Mouse (Mus musculus) brown adipose tissue, adult 24 weeks (tissue): ENCODE measurements at regions not wholly inside any gene's neighbourhood (a gene's known extent, or its start where the extent isn't known, plus 50 kb on each side); places are given as distances from the start of the nearest gene placed in this dataset.

Source experiments
- H3K27ac ChIP-seq: fragments of 200-500 bp; replicated peaks from 2 replicates; pipeline ENCODE4 v1.5.1; 2012; ENCODE audit warnings: low read depth, mild to moderate bottlenecking, low read length
- H3K4me1 ChIP-seq: fragments of 200-500 bp; 2 replicates; pipeline ENCODE4 v1.6.1; 2012; ENCODE audit warnings: low read length, mixed read lengths; ENCODE audit not compliant: control insufficient read depth, insufficient read depth, insufficient read length
- H3K4me3 ChIP-seq: fragments of 200-500 bp; 2 replicates; pipeline ENCODE4 v1.5.1; 2012; ENCODE audit warnings: low read depth, mild to moderate bottlenecking, low read length, moderate library complexity; ENCODE audit not compliant: insufficient read depth

DNA sequence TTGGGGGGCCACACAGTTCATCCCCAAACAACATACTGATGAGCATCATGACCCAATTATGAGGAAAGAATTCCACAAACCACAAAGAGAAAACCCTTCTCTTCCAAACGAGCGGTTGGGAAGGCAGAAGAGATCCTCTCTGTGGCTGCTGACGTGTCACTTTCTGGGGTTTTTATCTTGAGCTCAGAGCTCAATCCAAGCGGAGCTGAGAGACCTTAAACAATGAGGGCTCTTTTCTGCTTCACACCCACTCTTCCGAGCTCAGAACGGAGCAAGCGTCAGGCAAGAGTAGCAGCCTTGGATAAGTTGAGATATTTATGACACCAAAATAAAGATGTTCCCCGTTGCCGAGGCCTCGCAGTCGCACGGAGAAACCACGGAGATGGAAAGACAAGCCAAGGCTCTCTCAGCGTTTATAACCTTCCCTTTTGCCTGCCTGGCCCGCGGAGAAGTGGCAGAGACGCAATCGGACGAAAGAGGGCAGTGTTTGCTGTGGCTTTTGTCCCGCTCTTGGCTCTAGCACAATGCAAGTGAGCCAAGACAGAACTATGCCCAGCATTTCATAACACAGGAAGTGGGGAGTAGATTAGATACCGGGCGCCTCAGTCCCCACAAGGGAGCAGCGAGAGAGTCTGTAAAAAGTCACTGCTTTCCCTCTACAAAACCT lies 100.7 kb downstream of the Chic2 start:
- peak overlapping the region; percentile 34 for H3K4me3 ChIP-seq
- H3K4me1 ChIP-seq, result no peaks in the 10 kb centered on the region
- peak overlapping the region; percentile 39 for H3K27ac ChIP-seq

DNA sequence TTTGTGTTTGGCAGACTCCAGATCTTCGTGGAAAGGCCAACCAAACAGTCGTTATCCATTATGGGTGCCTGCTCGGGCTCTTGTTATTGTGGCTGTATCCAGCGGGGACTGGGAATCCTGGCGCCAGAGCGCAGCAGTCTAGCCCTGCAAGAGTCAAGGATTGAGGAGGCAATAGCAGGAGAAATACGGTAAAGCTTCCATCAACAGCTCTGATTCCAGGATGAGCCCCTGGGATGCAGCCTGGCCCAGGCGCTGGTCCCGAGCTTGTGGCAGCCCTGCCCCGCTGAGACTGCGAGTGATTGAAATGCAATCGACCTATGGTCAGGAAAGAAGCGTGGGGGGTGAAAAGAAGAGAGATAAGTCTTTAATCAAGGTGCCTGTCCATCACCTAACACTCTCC lies 103.1 kb downstream of the Chic2 start:
- H3K27ac ChIP-seq, result no peak overlapping the region
- H3K4me1 ChIP-seq, result no peaks in the 10 kb centered on the region
- H3K4me3 ChIP-seq, result no peak overlapping the region

- no peaks in the 10 kb centered on the region for H3K4me1 ChIP-seq
- no peak overlapping the region for H3K27ac ChIP-seq
- no peak overlapping the region for H3K4me3 ChIP-seq
These were observed 107.1 kb downstream of the Chic2 start for GRCm38 (mm10) chr5:74937416-74937940.

- Histone ChIP-seq H3K27ac (no peak overlapping the region), H3K4me3 (no peak overlapping the region), H3K4me1 (no peaks in the 10 kb centered on the region)
These were observed 108.5 kb downstream of the Chic2 start for GRCm38 (mm10) chr5:74936087-74936486.

GRCm38 (mm10) chr5:74935676-74936075 lies 108.9 kb downstream of the Chic2 start:
- no peaks in the 10 kb centered on the region for H3K4me1 ChIP-seq
- no peak overlapping the region for H3K27ac ChIP-seq
- H3K4me3 ChIP-seq, result no peak overlapping the region

- Histone ChIP-seq H3K4me3 (no peak overlapping the region), H3K4me1 (no peaks in the 10 kb centered on the region), H3K27ac (no peak overlapping the region)
These were observed 111.3 kb downstream of the Chic2 start for GRCm38 (mm10) chr5:74933276-74933675.

GRCm38 (mm10) chr5:74932206-74932605 lies 112.4 kb downstream of the Chic2 start:
- Histone ChIP-seq H3K4me1 (no peaks in the 10 kb centered on the region), H3K27ac (no peak overlapping the region), H3K4me3 (no peak overlapping the region)

- no peaks in the 10 kb centered on the region for H3K4me1 ChIP-seq
- no peak overlapping the region for H3K27ac ChIP-seq
- no peak overlapping the region for H3K4me3 ChIP-seq
These were observed 112.8 kb downstream of the Chic2 start for GRCm38 (mm10) chr5:74931765-74932164.

DNA sequence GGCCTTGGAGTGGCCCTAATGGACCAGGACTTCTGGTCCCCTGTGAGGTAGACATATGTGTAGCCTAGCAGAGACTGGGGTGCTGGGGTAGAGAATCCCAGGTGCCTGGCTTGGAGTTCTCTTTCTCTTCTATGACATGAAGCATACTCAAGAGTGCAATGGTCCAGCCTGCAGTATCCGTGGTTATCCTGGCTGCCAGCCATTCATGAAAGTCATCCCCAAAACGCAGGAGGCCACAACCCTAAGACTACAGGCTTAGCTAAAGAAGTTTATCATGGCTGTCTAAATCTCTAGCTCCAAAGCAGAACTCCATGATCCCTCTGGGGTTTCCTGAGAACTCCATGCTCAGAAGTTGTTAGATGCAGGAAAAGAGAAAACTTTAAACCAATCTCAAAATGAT lies 117.0 kb downstream of the Chic2 start:
- H3K4me1 ChIP-seq, result no peaks in the 10 kb centered on the region
- no peak overlapping the region for H3K27ac ChIP-seq
- H3K4me3 ChIP-seq, result no peak overlapping the region

DNA sequence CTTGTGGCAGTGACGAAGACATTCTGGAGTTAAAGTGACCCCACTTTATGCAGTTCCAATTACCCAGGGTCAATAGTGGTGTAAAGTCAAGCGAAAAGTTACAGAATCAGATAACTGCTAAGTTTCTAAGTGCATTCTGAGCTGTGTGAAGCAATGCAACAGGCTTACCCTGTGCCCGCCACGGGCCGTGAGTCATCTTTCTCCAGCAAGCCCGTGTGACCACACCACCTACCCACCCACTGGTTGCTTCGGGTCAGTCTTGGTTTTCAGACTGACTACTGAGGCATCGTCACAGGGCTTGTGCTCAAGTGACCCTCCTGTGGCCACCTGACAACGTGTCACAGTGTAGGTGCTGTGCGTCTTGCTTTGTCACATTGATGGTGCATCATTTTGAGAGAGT lies 118.8 kb downstream of the Chic2 start:
- Histone ChIP-seq H3K4me3 (no peak overlapping the region), H3K4me1 (no peaks in the 10 kb centered on the region), H3K27ac (no peak overlapping the region)

- Histone ChIP-seq H3K4me3 (no peak overlapping the region), H3K27ac (no peak overlapping the region), H3K4me1 (no peaks in the 10 kb centered on the region)
These were observed 120.5 kb downstream of the Chic2 start for GRCm38 (mm10) chr5:74924031-74924533.

DNA sequence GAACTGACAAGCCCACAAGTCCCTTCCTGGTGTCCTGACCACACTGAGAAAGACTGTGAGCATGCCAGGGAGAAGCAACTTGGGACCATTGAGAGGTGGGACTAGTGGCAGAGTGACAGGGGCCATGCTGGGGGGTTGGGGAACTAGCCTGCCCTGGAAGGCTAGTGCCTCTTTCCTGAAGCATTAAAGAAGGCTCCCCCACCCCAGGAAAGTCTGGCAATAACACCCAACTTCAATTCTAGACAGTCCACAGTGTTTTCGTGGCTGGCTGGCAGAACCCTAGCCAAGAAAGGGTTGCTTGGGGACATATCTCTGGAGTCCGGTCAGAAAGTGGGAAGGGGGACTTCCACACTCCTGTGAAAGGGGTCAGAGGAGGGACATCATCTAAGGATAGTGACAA lies 121.2 kb downstream of the Chic2 start:
- Histone ChIP-seq H3K4me1 (no peaks in the 10 kb centered on the region), H3K4me3 (no peak overlapping the region), H3K27ac (no peak overlapping the region)

- H3K27ac ChIP-seq, result no peak overlapping the region
These were observed 121.7 kb downstream of the Chic2 start for GRCm38 (mm10) chr5:74922881-74923280.

GRCm38 (mm10) chr5:74920939-74921338 lies 123.6 kb downstream of the Chic2 start:
- no peaks in the 10 kb centered on the region for H3K4me1 ChIP-seq

More at GRCm38 (mm10) chr5:74922881-74923280, 121.7 kb downstream of the Chic2 start:
- Histone ChIP-seq H3K4me3 (no peak overlapping the region), H3K4me1 (no peaks in the 10 kb centered on the region)

DNA sequence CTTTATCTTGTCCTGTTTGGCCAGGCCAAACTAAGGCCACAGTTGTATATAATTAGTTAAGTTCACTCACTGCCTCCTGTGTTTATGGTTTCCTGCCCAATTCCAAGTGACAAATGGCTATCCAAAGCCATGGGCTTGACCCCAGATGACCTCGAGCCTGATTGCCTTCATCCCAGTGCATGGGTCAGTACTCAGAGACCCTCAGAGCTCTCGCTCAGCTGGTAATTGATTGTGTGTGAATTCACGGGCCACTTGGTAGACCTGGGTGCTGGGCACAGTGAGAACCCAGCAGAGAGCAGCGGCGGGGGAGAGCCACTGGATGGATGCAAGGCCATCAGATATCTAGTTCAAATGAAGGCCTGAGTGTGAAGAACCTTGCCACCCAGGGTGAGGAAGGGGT lies 124.1 kb downstream of the Chic2 start:
- H3K27ac ChIP-seq, result no peak overlapping the region
- H3K4me1 ChIP-seq, result no peaks in the 10 kb centered on the region
- no peak overlapping the region for H3K4me3 ChIP-seq

More at GRCm38 (mm10) chr5:74920939-74921338, 123.6 kb downstream of the Chic2 start:
- no peak overlapping the region for H3K27ac ChIP-seq
- no peak overlapping the region for H3K4me3 ChIP-seq

GRCm38 (mm10) chr5:74905504-74906061 lies 139.0 kb downstream of the Chic2 start:
- H3K27ac ChIP-seq, result no peak overlapping the region

More at GRCm38 (mm10) chr5:74905504-74906061, 139.0 kb downstream of the Chic2 start:
- Histone ChIP-seq H3K4me1 (no peaks in the 10 kb centered on the region), H3K4me3 (no peak overlapping the region)
